Mouse (Mus musculus) midbrain, embryonic 11.5 days (tissue): ENCODE data around the gene Nckap5. TPM values are rescaled to one million over a fixed set of nuclear protein-coding genes. Genes with fewer than 3 reads are reported as not detected.

ENCODE experiments used
- ATAC-seq: fragments of 200-750 bp; cut with Nextera tagmentation; 2 replicates; pipeline ENCODE4 v1.8.0; 2017; ENCODE audit warnings: moderate TSS enrichment, moderate library complexity; ENCODE audit not compliant: low FRiP score
- DNase-seq: peaks from one replicate; pipeline ENCODE4 v3.0.0; 2015; ENCODE audit warnings: low spot score; ENCODE audit errors: missing footprints
- H3K27ac ChIP-seq: fragments of 300-500 bp; sonication (generic); 2 replicates; pipeline ENCODE4 v1.5.1; 2014; ENCODE audit warnings: low read depth, low read length
- H3K27me3 ChIP-seq: fragments of 300-500 bp; sonication (generic); 2 replicates; pipeline ENCODE4 v1.6.1; 2014; ENCODE audit warnings: mild to moderate bottlenecking, low read length, moderate library complexity, mixed read lengths; ENCODE audit not compliant: control insufficient read depth, insufficient read depth
- H3K36me3 ChIP-seq: fragments of 300-500 bp; sonication (generic); 2 replicates; pipeline ENCODE4 v1.6.1; 2014; ENCODE audit warnings: mild to moderate bottlenecking, low read length, moderate library complexity, mixed read lengths; ENCODE audit not compliant: control insufficient read depth, insufficient read depth
- H3K4me1 ChIP-seq: fragments of 300-500 bp; sonication (generic); 2 replicates; pipeline ENCODE4 v1.6.1; 2014; ENCODE audit warnings: low read length; ENCODE audit not compliant: control insufficient read depth, insufficient read depth
- H3K4me2 ChIP-seq: fragments of 300-500 bp; sonication (generic); 2 replicates; pipeline ENCODE4 v1.6.1; 2014; ENCODE audit warnings: mild to moderate bottlenecking, moderate library complexity
- H3K4me3 ChIP-seq: fragments of 300-500 bp; sonication (generic); 2 replicates; pipeline ENCODE4 v1.5.1; 2014; ENCODE audit warnings: low read depth, low read length
- H3K9ac ChIP-seq: fragments of 300-500 bp; sonication (generic); 2 replicates; pipeline ENCODE4 v1.6.1; 2014; ENCODE audit warnings: low read length
- H3K9me3 ChIP-seq: fragments of 300-500 bp; sonication (generic); 2 replicates; pipeline ENCODE4 v1.6.1; 2016; ENCODE audit warnings: low read length; ENCODE audit not compliant: control insufficient read depth
- WGBS: fragments of 180-500 bp; shearing (Covaris S2); extraction: QIAGEN DNeasy Blood & Tissue Kit; methylation state at CpG from one replicate; pipeline ENCODE4 v1.1.7; 2014; 5-methylcytosine and 5-hydroxymethylcytosine counted together
- polyA plus RNA-seq: library from polyadenylated mRNA; unstranded; fragments of >200 nt; fragmentation: Nextera tagmentation; extraction: Ambion mirVana; gene quantifications from 2 replicates; pipeline ENCODE4 v1.2.1, GENCODE M21; 2014

Nckap5 gene
- polyA plus RNA-seq, 1 experiment from 2014 or later = 20.4 TPM

- H3K27ac ChIP-seq = no peak overlapping the region
- no peaks in the 10 kb centered on the region for H3K4me1 ChIP-seq
- ATAC-seq (no peak), DNase-seq (peak; percentile 75)
- no peaks in the 10 kb centered on the region for H3K27me3 ChIP-seq
- H3K9ac ChIP-seq = no peak overlapping the region
- H3K36me3 ChIP-seq = no peaks in the 10 kb centered on the region
- H3K9me3 ChIP-seq = no peaks in the 10 kb centered on the region
- WGBS = 80% methylated on average over 6 of the region's 6 CpGs
- H3K4me2 ChIP-seq = no peak overlapping the region
- no peak overlapping the region for H3K4me3 ChIP-seq
Observed at GRCm38 (mm10) chr1:126537223-126537757, 293.3 kb downstream of the Nckap5 start.

GRCm38 (mm10) chr1:126535527-126535926 lies 295.1 kb downstream of the Nckap5 start:
- Histone ChIP-seq H3K9ac (no peak overlapping the region), H3K4me1 (no peaks in the 10 kb centered on the region), H3K27me3 (no peaks in the 10 kb centered on the region), H3K27ac (no peak overlapping the region), H3K4me2 (no peak overlapping the region), H3K4me3 (no peak overlapping the region), H3K36me3 (no peaks in the 10 kb centered on the region), H3K9me3 (no peaks in the 10 kb centered on the region)
- 81% methylated on average over 1 of the region's 1 CpGs for WGBS
- ATAC-seq (no peak), DNase-seq (no peak)

GRCm38 (mm10) chr1:126534046-126534445 lies 296.6 kb downstream of the Nckap5 start:
- H3K9ac ChIP-seq = no peak overlapping the region
- no peaks in the 10 kb centered on the region for H3K4me1 ChIP-seq
- H3K36me3 ChIP-seq = no peaks in the 10 kb centered on the region
- 79% methylated on average over 2 of the region's 2 CpGs for WGBS
- DNase-seq (peak; percentile 68), ATAC-seq (no peak)
- H3K9me3 ChIP-seq = no peaks in the 10 kb centered on the region
- no peak overlapping the region for H3K27ac ChIP-seq
- H3K27me3 ChIP-seq = no peaks in the 10 kb centered on the region
- H3K4me3 ChIP-seq = no peak overlapping the region
- H3K4me2 ChIP-seq = no peak overlapping the region

GRCm38 (mm10) chr1:126528043-126528598 lies 302.5 kb downstream of the Nckap5 start:
- Histone ChIP-seq H3K27me3 (no peaks in the 10 kb centered on the region), H3K4me1 (no peaks in the 10 kb centered on the region), H3K4me3 (no peak overlapping the region), H3K9ac (no peak overlapping the region), H3K27ac (no peak overlapping the region), H3K9me3 (no peaks in the 10 kb centered on the region), H3K4me2 (no peak overlapping the region), H3K36me3 (no peaks in the 10 kb centered on the region)
- 0 out of 2 replicates have a peak, but pooled peaks have one; percentile 40 for ATAC-seq
- no peak for DNase-seq
- 93% methylated on average over 7 of the region's 7 CpGs for WGBS

- Histone ChIP-seq H3K4me2 (no peak overlapping the region), H3K9ac (no peak overlapping the region), H3K4me3 (no peak overlapping the region), H3K9me3 (no peaks in the 10 kb centered on the region), H3K27me3 (no peaks in the 10 kb centered on the region), H3K4me1 (no peaks in the 10 kb centered on the region), H3K36me3 (no peaks in the 10 kb centered on the region), H3K27ac (no peak overlapping the region)
- ATAC-seq (no peak), DNase-seq (peak; percentile 69)
- WGBS = 77% methylated on average over 3 of the region's 3 CpGs
Observed at GRCm38 (mm10) chr1:126518067-126518466, 312.5 kb downstream of the Nckap5 start.

- Histone ChIP-seq H3K4me1 (no peaks in the 10 kb centered on the region), H3K27ac (no peak overlapping the region), H3K4me2 (no peak overlapping the region), H3K9me3 (no peaks in the 10 kb centered on the region), H3K9ac (no peak overlapping the region), H3K4me3 (no peak overlapping the region), H3K36me3 (no peaks in the 10 kb centered on the region), H3K27me3 (no peaks in the 10 kb centered on the region)
- WGBS = 83% methylated on average over 1 of the region's 1 CpGs
- no peak for ATAC-seq
- DNase-seq = no peak
Observed at GRCm38 (mm10) chr1:126517427-126517826, 313.2 kb downstream of the Nckap5 start.

GRCm38 (mm10) chr1:126515054-126515756 lies 315.4 kb downstream of the Nckap5 start:
- Histone ChIP-seq H3K36me3 (no peaks in the 10 kb centered on the region), H3K4me2 (no peak overlapping the region), H3K27ac (no peak overlapping the region), H3K9me3 (no peaks in the 10 kb centered on the region), H3K9ac (no peak overlapping the region), H3K4me3 (no peak overlapping the region), H3K27me3 (no peaks in the 10 kb centered on the region), H3K4me1 (no peaks in the 10 kb centered on the region)
- WGBS = 77% methylated on average over 3 of the region's 3 CpGs
- ATAC-seq (no peak), DNase-seq (peak; percentile 37)

GRCm38 (mm10) chr1:126511835-126512445 lies 318.7 kb downstream of the Nckap5 start:
- Histone ChIP-seq H3K4me2 (no peak overlapping the region), H3K27ac (no peak overlapping the region), H3K27me3 (no peaks in the 10 kb centered on the region), H3K4me1 (no peaks in the 10 kb centered on the region), H3K36me3 (no peaks in the 10 kb centered on the region), H3K9ac (no peak overlapping the region), H3K9me3 (no peaks in the 10 kb centered on the region), H3K4me3 (no peak overlapping the region)
- DNase-seq (no peak), ATAC-seq (no peak)
- WGBS = 85% methylated on average over 5 of the region's 5 CpGs

GRCm38 (mm10) chr1:126504717-126505116 lies 325.9 kb downstream of the Nckap5 start:
- ATAC-seq (no peak), DNase-seq (no peak)
- Histone ChIP-seq H3K9ac (no peak overlapping the region), H3K27me3 (no peaks in the 10 kb centered on the region), H3K4me3 (no peak overlapping the region), H3K27ac (no peak overlapping the region), H3K4me2 (no peak overlapping the region), H3K36me3 (no peaks in the 10 kb centered on the region), H3K4me1 (no peaks in the 10 kb centered on the region), H3K9me3 (no peaks in the 10 kb centered on the region)
- WGBS = 83% methylated on average over 4 of the region's 4 CpGs
